Mouse (Mus musculus) layer of hippocampus, postnatal 14 days (tissue): ENCODE results near the gene Rpl23. TPM values are rescaled to one million over a fixed set of nuclear protein-coding genes. Genes with fewer than 3 reads are reported as not detected.

Experiments
- DNase-seq, 2 experiments: peaks; one replicate each; pipeline ENCODE4 v3.0.0; 2021 to 2022; ENCODE audit warnings: low spot score in 2 of 2, mixed read lengths in 1 of 2
- microRNA-seq, 2 experiments: library from miRNA; unstranded; fragments of <30 nt; microRNA quantifications; one replicate each; pipeline ENCODE4 v1.2.0; 2021
- total RNA-seq, 2 experiments: library from RNA; stranded (reverse); gene quantifications; 2 replicates each; pipeline ENCODE4 v1.2.3; 2021

Rpl23 gene
- total RNA-seq, 2 experiments from 2014 or later, result 372 to 419 TPM

DNA sequence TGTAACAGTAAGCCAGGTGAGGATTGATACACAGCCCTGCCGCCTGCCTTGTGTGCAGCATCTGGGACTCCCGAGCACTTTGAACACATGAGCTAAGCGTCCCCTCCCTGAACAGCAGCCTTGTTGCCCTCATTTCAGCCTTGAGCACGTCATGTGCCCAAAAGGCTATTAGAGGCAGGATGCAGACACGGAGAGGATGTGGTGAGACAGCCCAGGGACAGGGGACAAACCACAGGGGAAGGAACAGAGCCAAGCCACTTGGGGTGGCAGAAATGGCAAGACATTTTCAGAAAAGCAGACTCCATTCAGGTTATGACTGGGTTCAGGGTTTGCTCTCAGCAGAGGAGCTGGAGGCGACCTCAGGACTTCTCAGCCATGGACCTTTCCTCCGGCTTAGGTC, 53.9 kb downstream of the Rpl23 start:
- no peak for DNase-seq

Small RNAs within 50 kb of the gene (microRNA-seq; reads per million reads assigned to microRNA genes)
- 0 to 0.68 reads per million in 2 experiments for gene Mir8102

Other genes with a start within 250 kb of the Rpl23 start
- gene Srcin1, start 206.3 kb downstream of the Rpl23 start, total RNA-seq, result 100 to 1,000 TPM; 309 to 331 TPM
- 10 to 100 TPM; 12.1 to 13.5 TPM for gene Epop, start 152.7 kb downstream of the Rpl23 start, total RNA-seq
- gene Mllt6, start 119.0 kb downstream of the Rpl23 start, total RNA-seq, result 10 to 100 TPM; 72.8 to 83.8 TPM
- 10 to 100 TPM; 47.1 to 50.2 TPM for gene Cisd3, start 96.6 kb downstream of the Rpl23 start, total RNA-seq
- gene Pcgf2, start 81.9 kb downstream of the Rpl23 start, total RNA-seq, result 10 to 100 TPM; 29.9 to 32.7 TPM
- 100 to 1,000 TPM; 140 to 149 TPM for gene Psmb3, start 79.0 kb downstream of the Rpl23 start, total RNA-seq
- gene Pip4k2b, start 37.7 kb downstream of the Rpl23 start, total RNA-seq, result 100 to 1,000 TPM; 115 to 118 TPM
- gene Cwc25, start 15.9 kb downstream of the Rpl23 start, total RNA-seq, result 10 to 100 TPM; 21.3 to 21.4 TPM
- gene 1700001P01Rik, start 6.5 kb downstream of the Rpl23 start, total RNA-seq, result 1 to 10 TPM in 1 of 2 experiments, under 1 TPM in 1; 0.58 to 2.0 TPM
- gene Lasp1, start 16.6 kb upstream of the Rpl23 start, total RNA-seq, result 100 to 1,000 TPM; 114 to 123 TPM
- gene B230217C12Rik, start 58.3 kb upstream of the Rpl23 start, total RNA-seq, result 10 to 100 TPM; 44.2 to 49.6 TPM
- gene Fbxo47, start 101.7 kb upstream of the Rpl23 start, total RNA-seq, result under 1 TPM; 0.41 to 0.50 TPM
- 1 to 10 TPM; 7.9 to 9.6 TPM for gene Plxdc1, start 204.0 kb upstream of the Rpl23 start, total RNA-seq
- 1 to 10 TPM; 1.5 to 1.6 TPM for gene Arl5c, start 213.7 kb upstream of the Rpl23 start, total RNA-seq
- 100 to 1,000 TPM; 128 to 131 TPM for gene Cacnb1, start 240.6 kb upstream of the Rpl23 start, total RNA-seq
- gene Rpl19, start 244.3 kb upstream of the Rpl23 start, total RNA-seq, result 100 to 1,000 TPM; 532 to 602 TPM